Mouse (Mus musculus): ENCODE data around the gene Pygo1. TPM values are rescaled to one million over a fixed set of nuclear protein-coding genes. Genes with fewer than 3 reads are reported as not detected.

Gene Pygo1
- total and polyA plus RNA-seq, 3 experiments: not detected

DNA sequence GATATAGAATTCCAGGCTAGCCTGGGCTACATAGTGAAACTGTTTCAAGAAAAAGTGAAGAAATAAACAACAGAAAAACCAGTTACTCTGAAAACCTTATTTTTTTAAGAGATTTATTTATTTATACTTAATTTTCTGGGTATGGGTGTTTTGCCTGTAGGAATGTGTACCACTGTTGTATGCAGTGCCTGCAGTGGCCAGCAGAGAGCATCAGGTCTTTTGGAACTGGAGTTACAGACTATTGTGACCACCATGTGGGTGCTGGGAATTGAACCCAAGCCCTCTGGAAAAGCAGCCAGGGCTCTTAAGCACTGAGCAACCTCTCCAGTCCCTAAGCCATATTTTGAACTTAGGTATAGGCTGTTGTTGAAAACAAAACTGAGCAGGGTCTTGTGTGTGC is 47.5 kb downstream of the Pygo1 start:
- H3K79me2 ChIP-seq (replicated peaks; ENCODE audit: control insufficient read depth, extremely low read depth, insufficient read depth, poor library complexity, severe bottlenecking): no peaks in the 10 kb centered on the region
- H3K36me3 ChIP-seq (replicated peaks in 1 of 2; ENCODE audit: control insufficient read depth in 1 of 2, insufficient read depth in 1 of 2, low read length in 1 of 2): peaks cover 0 to 31% of the 10 kb centered on the region in 2 experiments
- peaks cover 8 to 40% of the 10 kb centered on the region in 2 experiments; a peak in 2 of 4 replicates for H3K4me1 ChIP-seq (ENCODE audit: control insufficient read depth in 1 of 2, insufficient read depth in 2 of 2)
- TF ChIP-seq CTCF (conservative IDR thresholded peaks at IDR 0.05 in 1 of 2, IDR thresholded peaks at IDR 0.05 in 1 of 2; ENCODE audit: low read depth in 2 of 2, low read length in 2 of 2) (peak in 1 of 2 experiments; percentile 15; a peak in 1 of 4 replicates), E2F4 (IDR thresholded peaks at IDR 0.05; ENCODE audit: insufficient replicate concordance, low read depth, low read length) (no peak)
- H3K4me3 ChIP-seq (replicated peaks in 1 of 3; ENCODE audit: low read depth in 2 of 3, low read length in 2 of 3, poor library complexity in 1 of 3): no peak overlapping the region
- DNase-seq (ENCODE audit: extremely low read depth): no peak
- H3K27me3 ChIP-seq (replicated peaks): no peaks in the 10 kb centered on the region
- H3K27ac ChIP-seq (ENCODE audit: insufficient read depth, low read depth): no peak overlapping the region
- no peak overlapping the region for H3K9ac ChIP-seq (ENCODE audit: insufficient read depth, low read depth)
- no peak overlapping the region for H3K4me2 ChIP-seq (ENCODE audit: insufficient read depth, low read depth, poor library complexity, severe bottlenecking)
- dilution Hi-C loops (cut with MboI; ENCODE audit: extremely low pct_ligation_motif_present, extremely low pct_unique_long_range_greater_than_20kb, low sequenced_read_pairs): no loop called here
- in situ Hi-C loops (cut with MboI; ENCODE audit: low pct_ligation_motif_present, low pct_unique_long_range_greater_than_20kb, low sequenced_read_pairs): no loop called here
- peaks cover 3% of the 10 kb centered on the region for H3K9me3 ChIP-seq (replicated peaks; ENCODE audit: low read length)

DNA sequence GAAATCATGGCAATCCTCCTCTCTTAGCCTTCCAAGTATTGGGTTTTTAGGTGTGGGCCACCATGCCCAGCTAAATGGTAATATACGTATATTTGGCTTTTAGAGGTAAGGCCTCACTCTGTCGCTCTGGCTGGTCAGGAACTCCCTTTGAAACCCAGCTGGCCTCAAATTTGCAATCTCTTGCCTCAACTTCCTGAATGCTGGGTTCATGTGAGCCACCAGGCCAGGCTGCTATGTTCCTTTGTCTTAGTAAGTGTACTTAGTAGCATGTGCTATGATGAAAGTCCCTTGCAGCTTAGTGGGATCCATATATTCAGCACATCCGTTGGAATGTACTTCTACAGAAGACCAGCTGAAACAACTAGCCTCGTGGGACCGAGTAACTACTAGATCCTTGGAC is 49.3 kb downstream of the Pygo1 start:
- H3K9me3 ChIP-seq (replicated peaks; ENCODE audit: low read length): peaks cover 3% of the 10 kb centered on the region
- in situ Hi-C loops (cut with MboI; ENCODE audit: low pct_ligation_motif_present, low pct_unique_long_range_greater_than_20kb, low sequenced_read_pairs): no loop called here
- no peaks in the 10 kb centered on the region for H3K27me3 ChIP-seq (replicated peaks)
- H3K4me3 ChIP-seq (replicated peaks in 1 of 3; ENCODE audit: low read depth in 2 of 3, low read length in 2 of 3, poor library complexity in 1 of 3): no peak overlapping the region
- H3K27ac ChIP-seq (ENCODE audit: insufficient read depth, low read depth): no peak overlapping the region
- H3K9ac ChIP-seq (ENCODE audit: insufficient read depth, low read depth): no peak overlapping the region
- H3K36me3 ChIP-seq (replicated peaks in 1 of 2; ENCODE audit: control insufficient read depth in 1 of 2, insufficient read depth in 1 of 2, low read length in 1 of 2): peaks cover 0 to 24% of the 10 kb centered on the region in 2 experiments
- no peak overlapping the region for H3K4me2 ChIP-seq (ENCODE audit: insufficient read depth, low read depth, poor library complexity, severe bottlenecking)
- DNase-seq (ENCODE audit: extremely low read depth): no peak
- TF ChIP-seq ELF1 (IDR thresholded peaks at IDR 0.05; ENCODE audit: low read depth, low read length) (peak; percentile 41), TCF12 (IDR thresholded peaks at IDR 0.05; ENCODE audit: low read depth, low read length) (no peak)
- peaks cover 6 to 30% of the 10 kb centered on the region in 2 experiments; a peak in 2 of 4 replicates for H3K4me1 ChIP-seq (ENCODE audit: control insufficient read depth in 1 of 2, insufficient read depth in 2 of 2)
- no peaks in the 10 kb centered on the region for H3K79me2 ChIP-seq (replicated peaks; ENCODE audit: control insufficient read depth, extremely low read depth, insufficient read depth, poor library complexity, severe bottlenecking)
- dilution Hi-C loops (cut with MboI; ENCODE audit: extremely low pct_ligation_motif_present, extremely low pct_unique_long_range_greater_than_20kb, low sequenced_read_pairs): no loop called here

DNA sequence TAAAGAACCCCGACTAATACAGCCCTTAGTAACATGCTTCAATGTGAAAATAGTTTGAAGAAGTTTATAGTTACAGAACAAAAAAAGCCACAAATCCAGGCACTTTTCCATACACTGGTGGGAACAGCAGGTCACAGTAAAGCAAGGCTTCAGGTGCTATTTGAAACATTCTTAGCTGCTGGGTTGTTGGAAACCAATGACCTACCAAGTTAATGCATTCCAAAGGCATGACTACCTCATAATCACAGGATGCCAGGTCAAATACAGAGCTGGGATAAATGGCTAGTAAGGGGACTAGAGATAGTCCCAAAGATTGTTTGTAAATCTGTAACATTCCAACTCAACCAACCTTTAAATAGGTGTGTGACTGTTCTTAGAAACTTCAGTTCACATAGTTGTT is 49.8 kb downstream of the Pygo1 start:
- Histone ChIP-seq H3K36me3 (replicated peaks in 1 of 2; ENCODE audit: control insufficient read depth in 1 of 2, insufficient read depth in 1 of 2, low read length in 1 of 2) (peaks cover 0 to 20% of the 10 kb centered on the region in 2 experiments), H3K27me3 (replicated peaks) (no peaks in the 10 kb centered on the region), H3K4me3 (replicated peaks in 1 of 3; ENCODE audit: low read depth in 2 of 3, low read length in 2 of 3, poor library complexity in 1 of 3) (no peak overlapping the region), H3K9me3 (replicated peaks; ENCODE audit: low read length) (peaks cover 3% of the 10 kb centered on the region), H3K4me1 (ENCODE audit: control insufficient read depth in 1 of 2, insufficient read depth in 2 of 2) (peaks cover 6 to 26% of the 10 kb centered on the region in 2 experiments; a peak in 2 of 4 replicates), H3K79me2 (replicated peaks; ENCODE audit: control insufficient read depth, extremely low read depth, insufficient read depth, poor library complexity, severe bottlenecking) (no peaks in the 10 kb centered on the region), H3K27ac (ENCODE audit: insufficient read depth, low read depth) (no peak overlapping the region), H3K4me2 (ENCODE audit: insufficient read depth, low read depth, poor library complexity, severe bottlenecking) (no peak overlapping the region), H3K9ac (ENCODE audit: insufficient read depth, low read depth) (no peak overlapping the region)
- no peak for DNase-seq (ENCODE audit: extremely low read depth)
- in situ Hi-C loops (cut with MboI; ENCODE audit: low pct_ligation_motif_present, low pct_unique_long_range_greater_than_20kb, low sequenced_read_pairs): no loop called here
- no peak for TF ChIP-seq NRF1 (IDR thresholded peaks at IDR 0.05; ENCODE audit: low read depth, low read length)
- no peak for TF ChIP-seq CTCF (conservative IDR thresholded peaks at IDR 0.05 in 1 of 2, IDR thresholded peaks at IDR 0.05 in 1 of 2; ENCODE audit: low read depth in 2 of 2, low read length in 2 of 2)
- TF ChIP-seq NELFE (IDR thresholded peaks at IDR 0.05; ENCODE audit: low read depth, low read length): no peak
- TF ChIP-seq IRF4 (IDR thresholded peaks at IDR 0.05; ENCODE audit: low read depth, low read length): no peak
- no peak for TF ChIP-seq MXI1 (IDR thresholded peaks at IDR 0.05; ENCODE audit: low read depth, low read length)
- TF ChIP-seq RAD21 (IDR thresholded peaks at IDR 0.05; ENCODE audit: low read depth, low read length): no peak
- dilution Hi-C loops (cut with MboI; ENCODE audit: extremely low pct_ligation_motif_present, extremely low pct_unique_long_range_greater_than_20kb, low sequenced_read_pairs): no loop called here
